Mouse (Mus musculus): ENCODE results near the gene Cacna2d2.

DNA sequence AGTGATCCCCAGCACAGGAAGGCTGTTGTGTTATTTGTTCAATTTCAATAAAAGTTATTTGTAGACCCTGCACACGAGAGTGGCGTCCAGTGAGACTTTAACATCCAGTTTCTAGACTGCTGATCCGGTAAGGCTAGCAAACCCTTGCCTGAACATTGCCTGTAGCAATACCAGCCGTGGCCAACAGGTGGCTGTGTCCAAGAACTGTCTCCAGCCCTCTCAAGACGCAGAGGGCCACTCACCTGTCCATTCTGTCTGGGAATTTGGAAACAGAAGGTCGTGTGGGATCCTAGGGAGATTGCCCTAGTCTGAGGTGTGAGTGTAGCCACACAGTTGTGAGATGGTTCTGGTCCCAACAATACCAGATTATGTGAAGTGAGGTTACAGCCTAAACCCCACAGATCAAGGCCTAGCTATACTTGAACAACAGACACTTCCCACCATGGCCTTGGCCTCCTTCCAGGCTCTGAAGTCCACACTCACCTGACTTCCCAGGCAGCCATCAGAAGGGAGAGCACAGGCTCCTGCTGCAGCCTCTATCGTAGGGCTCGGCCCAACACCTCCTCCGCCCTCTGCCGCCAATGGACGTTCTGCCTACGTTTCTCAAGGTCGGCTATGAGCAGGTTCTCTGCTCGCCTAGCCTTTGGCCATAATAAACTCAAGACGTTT, 166.8 kb downstream of the Cacna2d2 start:
- TF ChIP-seq GATA1 (IDR thresholded peaks at IDR 0.05; ENCODE audit: borderline replicate concordance, low read length) (no peak), FLI1 (IDR thresholded peaks at IDR 0.05; ENCODE audit: low read length) (no peak)

Data from megakaryocyte, embryonic 14.5 days (primary cell).